Mouse (Mus musculus) C2C12 (cell line): ENCODE measurements around the gene Olfr1443. TPM values are rescaled to one million over a fixed set of nuclear protein-coding genes. Genes with fewer than 3 reads are reported as not detected.
"Not testable (repeated sequence)": the region's sequence is repeated elsewhere in the genome, so short reads cannot be mapped to it uniquely, and the experiment has no call there.

Experiments
- H3K27me3 ChIP-seq: one replicate; pipeline ENCODE4 v1.6.1; 2011; ENCODE audit not compliant: control insufficient read depth, insufficient read depth, insufficient read length
- H3K36me3 ChIP-seq: one replicate; pipeline ENCODE4 v1.6.1; 2011; ENCODE audit not compliant: control insufficient read depth, insufficient read depth
- H3K4me3 ChIP-seq: one replicate; pipeline ENCODE4 v1.5.1; 2011; ENCODE audit warnings: mild to moderate bottlenecking, control low read depth; ENCODE audit not compliant: poor library complexity, insufficient read depth, severe bottlenecking
- H3K79me2 ChIP-seq: one replicate; pipeline ENCODE4 v1.6.1; 2011; ENCODE audit not compliant: control insufficient read depth, insufficient read depth
- H3K79me3 ChIP-seq: one replicate; pipeline ENCODE4 v1.6.1; 2011; ENCODE audit warnings: low read depth, control low read depth
- H3ac ChIP-seq: one replicate; pipeline ENCODE3; 2011; ENCODE audit warnings: low read depth; ENCODE audit not compliant: control insufficient read depth, insufficient read length
- CEBPB ChIP-seq: IDR thresholded peaks from one replicate; pipeline ENCODE4 v1.6.1; 2011; ENCODE audit warnings: low read depth, mild to moderate bottlenecking, control low read depth, moderate library complexity
- CTCF ChIP-seq: IDR thresholded peaks from one replicate; pipeline ENCODE4 v1.5.1; 2011; ENCODE audit not compliant: control insufficient read depth, insufficient read depth, insufficient read length
- FOSL1 ChIP-seq: IDR thresholded peaks from one replicate; pipeline ENCODE4 v1.8.0; 2011; ENCODE audit warnings: mild to moderate bottlenecking, low read length; ENCODE audit not compliant: poor library complexity, insufficient read depth, severe bottlenecking
- MAX ChIP-seq: IDR thresholded peaks from one replicate; pipeline ENCODE4 v1.6.1; 2011; ENCODE audit warnings: mild to moderate bottlenecking, control low read depth
- MYOD1 ChIP-seq: IDR thresholded peaks from one replicate; pipeline ENCODE4 v1.6.1; 2011; ENCODE audit warnings: low read depth; ENCODE audit not compliant: control insufficient read depth, insufficient read length
- MYOG ChIP-seq: IDR thresholded peaks from one replicate; pipeline ENCODE4 v1.6.1; 2011; ENCODE audit not compliant: control insufficient read depth, insufficient read length; ENCODE audit errors: extremely low read depth
- USF1 ChIP-seq: IDR thresholded peaks from one replicate; pipeline ENCODE4 v1.6.1; 2011; ENCODE audit warnings: low read depth, mild to moderate bottlenecking, control low read depth, moderate library complexity
- polyA plus RNA-seq: library from polyadenylated mRNA; unstranded; fragments of >200 nt; fragmentation: generic; extraction: Trizol; gene quantifications from one replicate; pipeline ENCODE4 v1.2.1, GENCODE M21; 2012; ENCODE audit warnings: missing spikeins

The Olfr1443 gene
- polyA plus RNA-seq, 1 experiment, result not detected

GRCm38 (mm10) chr19:12649511-12649910 is 28.4 kb upstream of the Olfr1443 start:
- Histone ChIP-seq H3K79me3 (no peaks in the 10 kb centered on the region), H3K79me2 (no peaks in the 10 kb centered on the region), H3K27me3 (no peaks in the 10 kb centered on the region), H3K4me3 (no peak overlapping the region), H3ac (no peak overlapping the region), H3K36me3 (no peaks in the 10 kb centered on the region)
- no peak for TF ChIP-seq CEBPB
- no peak for TF ChIP-seq CTCF
- TF ChIP-seq FOSL1, result no peak
- no peak for TF ChIP-seq USF1
- no peak for TF ChIP-seq MYOD1
- no peak for TF ChIP-seq MAX
- no peak for TF ChIP-seq MYOG

- no peaks in the 10 kb centered on the region for H3K36me3 ChIP-seq
- no peaks in the 10 kb centered on the region for H3K79me2 ChIP-seq
- H3K27me3 ChIP-seq, result no peaks in the 10 kb centered on the region
- no peak for TF ChIP-seq CEBPB
- no peak for TF ChIP-seq CTCF
- no peak for TF ChIP-seq MYOD1
- no peak for TF ChIP-seq MYOG
- TF ChIP-seq FOSL1, result no peak
- no peak for TF ChIP-seq USF1
- TF ChIP-seq MAX, result no peak
- H3K79me3 ChIP-seq, result no peaks in the 10 kb centered on the region
- H3ac ChIP-seq, result no peak overlapping the region
- no peak overlapping the region for H3K4me3 ChIP-seq
Measured at GRCm38 (mm10) chr19:12666156-12666555, 11.8 kb upstream of the Olfr1443 start.

DNA sequence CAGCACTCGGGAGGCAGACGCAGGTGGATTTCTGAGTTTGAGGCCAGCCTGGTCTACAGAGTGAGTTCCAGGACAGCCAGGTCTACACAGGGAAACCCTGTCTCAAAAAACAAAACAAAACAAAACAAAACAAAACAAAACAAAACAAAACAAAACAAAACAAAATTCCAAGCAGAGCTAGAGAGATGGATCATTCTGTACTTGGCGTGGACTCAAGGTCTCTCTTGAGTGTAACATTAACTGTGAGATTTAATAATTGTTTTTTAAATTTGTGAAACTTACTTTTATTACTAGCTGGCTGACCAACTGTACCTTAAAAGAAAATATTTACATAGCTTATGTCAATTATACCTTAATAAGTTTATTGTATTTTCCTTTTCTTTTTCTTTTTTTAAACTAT is 9.3 kb upstream of the Olfr1443 start:
- not testable (repeated sequence) for H3K79me3 ChIP-seq, H3K27me3 ChIP-seq, H3K36me3 ChIP-seq, H3K79me2 ChIP-seq, H3ac ChIP-seq, H3K4me3 ChIP-seq

DNA sequence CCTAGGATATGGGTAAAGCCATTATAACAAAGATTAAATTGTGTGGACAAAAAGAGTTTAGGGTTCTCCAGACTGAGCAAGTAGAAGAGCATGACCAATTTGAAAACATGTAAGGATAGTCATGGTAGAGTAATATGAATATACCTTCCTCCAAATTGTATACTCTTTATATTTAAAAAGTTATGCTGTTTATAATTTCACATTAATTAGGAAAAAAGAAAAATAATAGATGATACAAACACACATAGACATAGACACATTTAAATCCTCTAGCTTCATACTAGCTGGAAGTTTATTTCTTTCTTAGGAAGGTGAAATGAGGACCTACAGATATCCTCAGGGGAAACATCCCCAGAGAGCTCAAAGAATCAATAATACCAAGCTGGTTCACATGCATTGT is 7.8 kb upstream of the Olfr1443 start, which contains the start of gene Olfr1442:
Gene Olfr1442, plus strand, starts transcription at position 301 of the 400 bp plus-strand sequence.
- Histone ChIP-seq H3K4me3 (no peak within 1 kb of the TSS), H3K79me2 (no peaks in the 10 kb centered on the region)
- no peak for TF ChIP-seq MAX

DNA sequence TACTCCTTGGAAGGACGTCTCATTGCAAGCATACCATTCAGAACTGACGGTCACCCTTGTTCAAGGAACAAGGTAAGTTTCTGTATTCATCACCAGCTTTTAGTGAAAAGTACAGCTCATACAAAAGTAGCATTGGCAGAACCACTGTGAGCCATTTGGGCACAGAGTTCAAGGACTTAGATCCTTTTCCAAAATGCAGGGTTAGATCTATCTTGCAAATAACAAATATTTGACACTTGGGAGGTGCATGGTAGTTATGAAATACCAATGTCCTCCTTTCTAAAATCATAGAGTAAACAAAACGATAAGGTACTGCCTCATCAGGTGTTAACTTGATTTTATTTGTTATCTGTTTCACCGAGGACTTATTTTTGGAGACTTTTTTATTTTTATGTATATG is 6.9 kb upstream of the Olfr1443 start:
- H3K79me3 ChIP-seq, result no peaks in the 10 kb centered on the region
- no peaks in the 10 kb centered on the region for H3K79me2 ChIP-seq
- TF ChIP-seq USF1, result no peak
- TF ChIP-seq FOSL1, result no peak
- TF ChIP-seq MAX, result no peak
- no peak for TF ChIP-seq CTCF
- no peak for TF ChIP-seq MYOD1
- no peak for TF ChIP-seq CEBPB
- no peak for TF ChIP-seq MYOG
- no peak overlapping the region for H3ac ChIP-seq
- H3K27me3 ChIP-seq, result no peaks in the 10 kb centered on the region
- H3K4me3 ChIP-seq, result no peak overlapping the region
- no peaks in the 10 kb centered on the region for H3K36me3 ChIP-seq

More for the DNA sequence above, 7.8 kb upstream of the Olfr1443 start, which contains the start of gene Olfr1442:
- no peak within 1 kb of the TSS for H3ac ChIP-seq
- no peaks in the 10 kb centered on the region for H3K79me3 ChIP-seq
- no peaks in the 10 kb centered on the region for H3K27me3 ChIP-seq
- no peaks in the 10 kb centered on the region for H3K36me3 ChIP-seq

GRCm38 (mm10) chr19:12684638-12685037 is 6.7 kb downstream of the Olfr1443 start:
- no peaks in the 10 kb centered on the region for H3K79me2 ChIP-seq
- H3K27me3 ChIP-seq, result no peaks in the 10 kb centered on the region
- no peaks in the 10 kb centered on the region for H3K36me3 ChIP-seq
- no peaks in the 10 kb centered on the region for H3K79me3 ChIP-seq
- no peak for TF ChIP-seq MAX
- TF ChIP-seq FOSL1, result no peak
- TF ChIP-seq CTCF, result no peak
- TF ChIP-seq MYOD1, result no peak
- no peak for TF ChIP-seq MYOG
- TF ChIP-seq USF1, result no peak
- no peak for TF ChIP-seq CEBPB
- no peak overlapping the region for H3ac ChIP-seq
- no peak overlapping the region for H3K4me3 ChIP-seq
